Mouse (Mus musculus): ENCODE results near the gene Sept8. TPM values are rescaled to one million over a fixed set of nuclear protein-coding genes. Genes with fewer than 3 reads are reported as not detected.

The Sept8 gene
- 10 to 100 TPM; 22.3 to 27.2 (median 25.6) TPM for total RNA-seq (2022)

DNA sequence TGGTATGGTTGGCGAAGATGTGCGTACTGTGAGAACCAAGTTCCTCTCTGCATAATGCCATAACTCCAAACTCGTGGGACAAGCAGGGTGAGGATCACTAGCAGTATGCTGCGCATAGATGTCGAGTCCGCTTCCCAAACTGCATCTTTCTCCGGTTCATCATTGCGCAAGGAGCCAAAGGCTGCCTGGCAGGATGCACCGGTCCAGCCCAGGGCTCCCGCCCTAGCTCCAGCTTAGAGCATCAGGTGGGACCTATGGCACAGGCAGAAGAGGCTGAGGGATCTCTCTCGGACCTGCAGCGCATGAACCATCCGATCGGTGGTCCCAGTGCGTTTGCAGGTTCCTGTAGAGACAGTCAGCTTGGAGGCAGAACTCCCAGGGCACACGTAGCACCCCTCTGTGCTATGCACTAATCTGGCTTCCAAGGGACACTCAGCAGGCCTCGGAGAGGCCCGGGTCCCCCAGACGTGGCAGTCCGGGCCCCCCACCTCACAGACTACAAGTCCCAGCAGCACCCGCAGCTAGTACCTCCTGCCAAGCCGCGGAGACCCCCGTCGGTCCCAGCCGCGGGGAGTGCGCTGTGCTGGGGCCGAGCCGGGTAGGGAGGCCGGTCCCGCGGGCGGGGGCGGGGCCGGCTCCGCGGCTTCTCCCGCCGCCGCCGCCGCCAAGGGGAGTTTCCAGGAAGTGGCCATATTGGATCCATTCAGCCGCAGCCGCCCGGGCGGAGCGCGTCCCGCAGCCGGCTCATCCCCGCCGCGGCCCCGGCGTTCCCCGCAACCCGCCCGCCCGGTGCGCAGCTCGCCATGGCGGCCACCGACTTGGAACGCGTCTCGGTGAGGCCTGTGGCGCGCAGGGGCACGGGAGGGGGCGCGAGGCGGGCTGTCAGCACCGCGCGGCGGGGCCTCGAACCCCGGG lies at the start of gene Sept8:
Sept8 (plus strand) TSS at position 51 of the 915 bp plus-strand sequence.
- DNase-seq (ENCODE audit: low spot score), result no peak

DNA sequence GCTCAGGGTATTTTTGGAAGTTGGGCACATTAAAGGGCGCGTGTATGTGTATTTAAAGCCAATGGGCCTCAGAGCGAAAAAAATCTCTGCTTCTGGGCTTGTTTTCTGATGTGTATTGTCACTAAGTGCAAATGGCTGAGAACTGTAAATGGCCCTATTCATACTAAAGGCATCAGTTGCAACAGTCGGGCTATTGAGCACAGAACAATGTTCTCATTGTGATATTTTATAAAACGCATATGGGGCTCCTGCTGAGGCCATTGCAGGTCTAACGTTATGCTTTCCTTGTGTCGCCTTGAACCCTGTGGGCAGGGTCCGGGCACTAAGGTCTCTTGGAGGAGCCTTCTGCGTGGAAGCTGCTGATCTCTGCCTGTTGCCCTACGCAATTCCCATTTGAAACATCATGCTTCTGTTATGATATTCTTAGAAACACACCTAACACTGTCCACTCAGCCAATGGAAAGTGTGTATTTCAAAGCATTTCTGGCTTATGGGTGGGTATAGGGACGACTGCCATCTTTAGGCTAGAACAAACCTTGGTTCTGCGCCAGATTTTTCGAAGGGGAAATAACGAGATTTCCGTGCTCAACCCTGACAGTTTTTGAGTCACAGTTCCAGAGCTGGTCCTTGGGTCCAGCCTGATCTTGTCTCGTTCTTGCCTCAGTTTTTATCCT lies 49.6 kb upstream of the Sept8 start:
- no peak for DNase-seq (ENCODE audit: low spot score)

DNA sequence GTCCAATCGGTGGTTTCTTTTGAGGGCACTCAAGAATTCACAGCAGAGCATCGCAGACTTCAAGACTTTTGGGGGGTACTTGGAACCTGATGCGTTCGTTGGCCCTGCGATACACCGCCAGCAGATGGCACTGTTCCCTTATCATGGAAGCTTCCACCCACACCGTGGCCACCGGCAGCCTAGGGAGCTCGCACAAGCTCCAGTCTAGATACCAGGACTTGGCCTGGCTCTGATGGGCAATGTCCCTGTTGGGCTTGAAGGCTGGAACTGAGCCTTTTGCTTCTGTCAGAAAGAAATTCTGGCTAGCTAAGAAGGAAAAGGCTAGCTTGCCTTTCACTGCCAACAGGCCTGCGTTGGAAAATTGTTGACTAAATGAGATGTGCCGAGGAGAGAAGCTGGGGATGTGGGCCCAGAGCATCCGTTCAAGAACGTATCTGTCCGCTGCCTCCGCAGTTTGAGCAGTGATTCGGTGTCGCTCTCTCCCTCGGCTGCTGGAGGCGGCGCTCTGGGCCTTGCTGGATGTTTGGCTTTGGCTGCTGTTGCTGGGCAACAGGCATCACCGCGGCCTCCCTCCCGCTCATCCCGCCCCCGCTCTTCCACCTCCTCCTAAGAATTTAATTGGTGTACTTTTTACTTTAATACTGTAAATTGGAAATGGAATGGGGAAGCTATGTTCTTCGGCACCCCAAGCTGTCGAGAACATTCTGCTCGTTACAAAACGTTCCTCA lies 48.9 kb upstream of the Sept8 start, which contains the start of gene Gm9837:
Gm9837 (minus strand) TSS at position 512 of the 728 bp plus-strand sequence.
- DNase-seq (ENCODE audit: low spot score), result peak; percentile 90

DNA sequence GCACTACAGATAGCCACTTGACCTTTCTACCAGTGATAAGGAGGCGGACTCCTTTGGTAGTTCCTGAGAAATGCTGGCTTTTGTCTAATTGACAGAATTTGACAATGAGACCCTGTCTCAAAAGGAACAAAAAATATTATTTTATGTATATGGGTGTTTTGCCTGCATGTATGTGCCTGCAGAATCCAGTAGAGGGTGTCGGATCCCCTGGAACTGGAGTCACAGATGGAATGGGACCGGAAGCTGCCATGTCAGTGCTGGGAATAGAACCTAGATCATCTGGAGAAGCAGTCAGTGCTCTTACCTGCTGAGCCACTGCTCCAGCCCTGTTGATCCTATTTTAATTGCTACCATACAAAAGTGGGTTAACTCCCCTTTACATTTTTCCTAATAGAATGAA lies 46.3 kb upstream of the Sept8 start:
- no peak for DNase-seq (ENCODE audit: low spot score)

DNA sequence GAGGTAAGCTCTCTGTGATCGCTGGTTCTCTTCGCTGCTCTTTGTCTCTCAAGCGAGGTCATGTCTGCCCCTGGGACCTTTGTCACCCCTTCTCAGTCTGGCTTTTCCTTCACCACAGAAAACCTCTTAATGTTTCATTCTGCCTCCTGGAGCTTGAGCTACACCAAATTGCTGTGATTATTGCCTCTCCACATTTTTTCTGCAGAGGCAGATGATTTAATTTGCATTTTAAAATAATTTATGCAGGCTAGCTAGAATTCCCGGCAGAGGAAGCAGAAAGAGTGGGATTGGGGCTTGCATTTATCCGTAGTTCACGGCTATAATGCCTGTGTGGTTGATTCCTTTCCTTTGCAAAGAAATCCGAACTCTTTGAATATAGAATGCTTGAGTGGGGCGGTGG lies 43.4 kb upstream of the Sept8 start:
- no peak for DNase-seq (ENCODE audit: low spot score)

DNA sequence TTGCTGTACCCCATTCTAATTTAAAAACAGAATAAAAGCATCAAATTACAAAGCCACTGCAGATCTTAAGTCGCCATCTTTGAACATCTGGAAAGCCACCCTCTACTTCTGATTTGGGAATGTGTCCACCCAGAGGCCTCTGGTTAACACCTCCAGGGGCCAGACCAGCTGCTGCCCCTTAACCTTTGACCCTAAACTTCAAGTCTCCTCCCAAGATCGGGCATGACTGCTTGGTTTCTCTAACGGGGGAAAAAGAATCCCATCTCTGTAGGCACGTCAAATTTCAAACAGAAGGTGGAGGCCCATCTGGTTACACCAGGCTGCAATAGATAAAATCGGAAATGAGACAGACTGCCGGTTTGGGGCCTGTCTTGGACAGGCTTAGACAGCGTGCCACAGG lies 41.2 kb upstream of the Sept8 start:
- no peak for DNase-seq (ENCODE audit: low spot score)

DNA sequence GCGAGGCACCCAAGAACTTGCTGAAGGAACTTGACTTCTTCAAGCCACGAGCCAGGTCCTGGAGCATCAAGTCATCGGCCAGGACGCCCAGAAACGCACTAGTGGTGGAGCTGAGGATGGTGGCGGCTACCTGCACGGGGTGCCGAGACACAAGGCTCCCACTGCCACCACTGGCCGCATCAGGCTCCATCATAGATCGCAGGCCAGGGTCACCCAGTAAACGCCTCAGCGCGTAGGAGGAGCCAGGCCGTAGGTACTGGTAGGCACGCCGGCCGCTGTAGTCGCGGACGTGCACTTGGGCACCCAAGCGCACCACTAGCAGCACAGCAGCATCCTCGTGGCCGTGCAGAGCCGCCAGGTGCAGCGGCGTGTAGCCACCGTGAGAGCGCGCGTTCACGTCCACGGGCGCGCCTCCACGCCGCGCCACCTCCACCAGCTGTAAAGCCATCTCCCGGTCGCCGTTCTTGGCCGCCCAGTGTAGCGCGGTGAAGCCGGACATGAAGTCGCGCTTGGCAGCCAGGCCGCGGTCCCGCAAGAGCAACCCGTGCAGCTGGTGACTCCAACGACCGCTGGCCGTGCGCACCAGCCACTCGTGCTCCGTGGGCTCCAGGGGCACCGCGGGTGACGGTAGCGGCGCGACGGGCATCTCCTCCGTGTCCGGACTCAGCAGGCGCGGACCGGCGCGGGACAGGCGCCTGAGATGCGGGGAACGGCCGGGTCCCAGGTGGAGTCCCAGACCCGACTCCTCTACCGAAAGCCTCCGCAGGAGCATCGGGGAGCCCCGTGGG lies 40.5 kb upstream of the Sept8 start:
- no peak for DNase-seq (ENCODE audit: low spot score)

DNA sequence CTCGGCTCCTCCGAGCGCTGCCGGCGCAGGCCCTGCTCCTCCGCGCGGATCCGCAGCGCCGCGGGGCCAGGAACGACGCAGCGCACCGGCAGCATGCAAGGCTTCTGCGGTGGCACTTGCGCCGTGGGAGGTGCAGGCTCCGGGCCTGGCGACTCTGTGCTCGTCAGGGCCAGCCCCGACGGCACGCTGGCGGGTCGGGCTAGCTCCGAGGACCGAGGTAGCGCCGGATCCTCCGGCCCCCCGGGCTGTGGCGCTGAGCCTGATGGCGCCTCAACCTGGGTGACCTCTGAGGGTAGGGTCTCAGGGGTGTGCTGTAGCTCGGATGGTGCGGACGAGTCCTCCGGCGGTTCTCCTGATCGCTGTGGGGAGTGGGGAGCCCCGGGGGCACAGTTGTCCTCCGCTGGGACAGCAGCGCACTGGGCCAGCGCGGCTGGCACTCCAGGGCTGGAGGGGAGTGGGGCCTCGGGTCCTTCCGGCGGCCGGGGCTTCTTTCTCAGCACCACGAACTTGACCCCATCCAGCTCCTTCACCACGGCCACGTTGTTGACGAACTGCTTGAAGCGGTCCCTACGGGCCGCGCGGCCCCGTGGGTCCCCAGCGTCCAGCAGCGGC lies 39.8 kb upstream of the Sept8 start:
- no peak for DNase-seq (ENCODE audit: low spot score)

DNA sequence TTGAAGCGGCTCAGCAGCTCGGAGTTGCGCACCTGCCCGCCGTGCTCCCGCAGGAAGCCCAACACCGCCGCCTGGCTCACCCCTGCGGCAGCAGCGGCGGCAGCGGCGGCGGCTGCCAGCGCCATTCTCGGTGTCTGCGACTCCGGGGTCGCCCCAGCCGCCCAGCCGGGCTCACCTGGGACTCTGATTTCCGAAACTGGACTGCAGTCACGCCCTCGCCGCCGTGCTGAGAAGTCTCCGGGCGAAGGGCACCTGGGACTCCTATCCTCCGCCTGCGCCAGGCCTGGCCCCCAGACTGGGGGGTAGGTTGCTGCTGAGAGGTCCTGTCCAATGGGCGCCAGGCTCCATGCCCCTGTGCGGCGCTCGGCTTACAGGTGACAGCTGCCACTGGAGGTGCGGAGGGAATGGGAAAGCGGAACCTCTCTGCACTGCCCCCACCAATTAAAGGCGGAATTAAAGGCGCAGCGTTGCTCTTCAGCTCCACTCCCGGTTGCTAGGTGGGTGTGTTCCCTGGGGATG lies 39.2 kb upstream of the Sept8 start, which contains the start of the genes Gm9945 and Sowaha:
Gm9945 (plus strand) TSS at position 384 of the 519 bp plus-strand sequence.
Sowaha (minus strand) TSS at position 492 of the 519 bp plus-strand sequence.
- DNase-seq (ENCODE audit: low spot score), result no peak

DNA sequence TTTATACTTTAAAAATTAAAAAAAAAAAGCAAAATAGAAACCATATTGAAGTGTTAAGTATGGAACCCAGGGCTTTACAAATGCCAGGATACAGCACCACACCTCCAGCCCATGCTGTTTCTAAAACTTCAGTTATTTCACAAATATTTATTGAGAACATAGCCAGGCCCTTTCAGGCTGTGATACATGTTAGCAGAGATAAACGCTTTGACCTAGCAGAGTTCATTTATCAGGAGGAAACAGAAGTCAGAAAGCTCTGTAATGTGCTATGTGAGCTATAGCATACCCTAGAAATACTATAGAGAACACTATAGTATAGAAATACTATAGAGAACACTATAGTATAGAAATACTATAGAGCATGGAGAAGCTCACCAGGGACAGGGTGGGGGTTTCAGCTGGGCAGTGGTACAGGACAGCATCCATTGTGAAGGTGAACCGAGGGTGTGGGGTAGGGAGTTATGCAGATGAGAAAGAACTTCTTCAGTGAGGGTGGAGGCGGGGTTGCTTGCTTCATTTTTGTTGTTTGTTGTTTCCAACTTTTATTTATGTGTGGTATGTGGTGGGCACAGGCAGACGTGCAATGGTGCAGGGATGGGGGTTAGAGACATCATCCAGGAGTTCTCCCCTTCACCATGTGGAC lies 37.8 kb upstream of the Sept8 start:
- no peak for DNase-seq (ENCODE audit: low spot score)

DNA sequence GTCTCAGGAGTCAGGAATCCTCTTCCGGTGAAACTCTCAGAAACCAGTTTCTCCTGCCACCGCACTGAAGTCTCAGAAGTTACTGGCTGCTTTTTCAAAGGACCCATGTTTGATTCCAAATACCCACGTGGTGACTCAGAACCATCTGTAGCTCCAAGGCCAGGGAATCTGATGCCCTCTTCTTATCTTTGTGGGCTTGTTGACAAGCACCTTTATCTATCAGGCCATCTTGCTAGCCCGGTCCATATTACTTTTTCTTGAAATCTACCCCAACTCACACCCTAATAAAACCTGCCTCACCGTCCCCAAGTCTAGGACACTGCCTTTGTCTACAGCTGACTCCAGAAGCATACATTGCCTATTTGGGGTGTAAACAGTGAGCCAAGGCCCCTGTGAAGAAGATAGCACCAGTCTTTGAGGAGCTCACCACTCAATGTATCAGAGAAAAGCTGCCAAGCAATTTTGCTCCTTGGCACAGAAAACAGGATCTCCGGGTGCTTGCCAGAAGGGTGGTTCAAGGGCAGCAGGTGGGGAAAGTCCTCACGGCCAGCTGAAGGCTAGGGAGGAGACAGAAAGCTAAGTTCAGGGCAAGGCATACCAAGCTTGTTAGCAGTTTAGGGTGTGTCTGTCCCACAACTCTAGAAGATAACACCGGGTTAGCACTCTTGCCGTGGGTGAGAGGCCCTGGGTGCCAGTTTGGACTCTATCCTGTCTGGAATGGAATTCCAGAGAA lies 35.7 kb upstream of the Sept8 start:
- no peak for DNase-seq (ENCODE audit: low spot score)

DNA sequence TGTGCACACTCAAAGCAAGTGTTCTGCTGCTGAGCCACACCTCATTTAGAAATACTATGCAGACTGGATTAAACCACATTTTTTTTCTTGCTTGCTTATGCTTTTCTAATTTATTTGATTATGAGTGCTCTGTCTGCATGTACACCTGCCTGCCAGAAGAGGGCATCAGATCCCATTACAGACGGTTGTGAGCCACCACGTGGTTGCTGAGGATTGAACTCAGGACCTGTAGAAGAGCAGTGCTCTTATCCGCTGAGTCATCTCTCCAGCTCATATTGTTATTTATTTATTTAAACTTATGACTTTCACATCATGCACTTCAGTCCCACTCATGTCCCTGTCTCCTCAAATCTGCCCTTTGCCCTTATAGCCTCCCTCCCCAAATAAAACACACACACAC lies 33.3 kb upstream of the Sept8 start:
- DNase-seq (ENCODE audit: low spot score), result no peak

DNA sequence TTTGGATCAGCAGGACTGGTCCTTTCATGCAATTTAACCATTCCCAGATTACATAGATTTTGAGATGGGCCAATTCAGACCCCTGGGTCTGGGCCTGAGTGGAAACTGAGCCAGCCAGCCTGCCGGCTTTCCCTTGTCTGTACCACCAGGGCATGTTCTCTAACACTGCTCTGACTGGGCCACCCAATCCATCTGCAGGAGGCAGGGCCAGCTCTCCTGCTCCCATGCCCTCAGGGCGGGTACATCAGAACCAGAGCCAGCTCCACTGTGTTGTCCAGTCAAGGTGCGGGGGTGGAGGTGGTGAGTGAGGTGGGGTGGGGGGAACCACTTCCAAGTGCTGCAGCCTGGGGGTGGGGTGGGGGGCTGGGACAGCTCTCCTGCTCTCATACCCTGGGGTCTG lies 32.7 kb upstream of the Sept8 start:
- no peak for DNase-seq (ENCODE audit: low spot score)

DNA sequence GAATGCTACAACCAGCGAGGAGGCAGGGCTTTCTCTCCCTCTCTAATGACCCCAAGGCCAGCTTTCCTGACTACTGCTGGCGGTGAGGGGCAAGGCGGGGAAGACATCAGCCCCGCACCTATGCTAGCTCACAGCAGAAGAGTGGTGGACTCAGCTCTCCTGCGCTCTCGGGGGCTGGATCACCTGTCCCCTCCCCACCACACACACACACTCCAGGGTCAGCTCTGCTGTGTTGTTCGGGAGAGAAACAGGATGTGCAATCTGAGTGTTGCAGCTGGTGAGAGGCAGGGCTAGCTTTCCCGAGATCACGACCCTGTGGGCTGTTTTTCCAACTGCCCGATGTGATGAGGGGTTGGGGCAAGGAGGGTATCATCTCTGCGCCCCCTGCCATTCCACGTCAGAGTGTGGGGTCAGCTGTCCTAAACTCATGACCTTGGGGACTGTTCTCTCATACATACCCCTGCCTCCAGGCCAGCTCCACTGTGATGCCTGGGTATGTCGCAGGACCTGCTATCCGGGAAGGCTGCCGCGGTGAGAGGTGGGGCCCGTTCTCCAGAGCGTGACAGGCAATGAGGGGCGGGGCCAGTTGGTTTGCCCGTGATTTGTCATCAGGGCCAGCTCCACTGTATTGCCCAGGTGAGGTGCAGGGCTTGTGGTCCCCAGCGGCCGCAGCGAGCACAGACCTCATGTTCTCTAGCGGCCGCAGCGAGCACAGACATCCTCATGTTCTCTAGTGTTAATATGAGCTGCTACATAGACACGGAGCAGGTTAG lies 32.0 kb upstream of the Sept8 start:
- no peak for DNase-seq (ENCODE audit: low spot score)

DNA sequence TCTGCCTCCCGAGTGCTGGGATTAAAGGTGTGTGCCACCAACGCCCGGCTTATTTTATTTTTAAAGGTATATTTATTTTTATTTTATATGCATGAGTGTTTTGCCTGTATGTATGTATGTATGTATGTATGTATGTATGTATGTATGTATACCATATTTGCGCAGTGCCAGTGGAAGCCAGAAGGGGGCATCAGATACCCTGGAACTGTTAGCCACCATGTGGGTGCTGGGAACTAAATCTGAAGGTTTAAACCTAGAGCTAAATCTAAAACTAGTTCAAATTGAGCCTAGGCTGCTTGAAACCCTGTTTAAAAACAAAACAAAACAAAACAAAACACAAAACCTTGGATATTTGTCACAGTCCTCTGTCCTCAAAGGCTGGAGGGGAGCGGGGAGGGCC lies 30.1 kb upstream of the Sept8 start:
- no peak for DNase-seq (ENCODE audit: low spot score)

DNA sequence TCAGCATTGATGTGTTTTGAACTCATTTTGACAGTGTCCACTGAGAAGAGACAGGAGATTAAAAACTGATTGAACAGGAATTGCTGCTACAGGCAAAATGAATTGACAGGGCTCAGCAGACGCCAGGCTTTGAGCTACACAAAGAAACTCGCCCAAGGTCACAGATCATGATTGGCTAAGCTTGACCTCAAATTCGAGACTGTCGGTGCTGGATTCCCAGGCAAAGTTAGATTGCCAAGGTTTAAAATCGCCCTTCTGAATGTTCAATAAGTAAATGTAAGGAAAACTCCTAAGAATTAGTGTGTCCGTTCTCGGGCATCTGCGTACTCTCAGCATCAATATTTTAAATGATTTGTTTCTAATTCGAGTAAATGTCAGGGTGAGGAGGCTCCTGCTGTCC lies 29.6 kb upstream of the Sept8 start:
- no peak for DNase-seq (ENCODE audit: low spot score)

DNA sequence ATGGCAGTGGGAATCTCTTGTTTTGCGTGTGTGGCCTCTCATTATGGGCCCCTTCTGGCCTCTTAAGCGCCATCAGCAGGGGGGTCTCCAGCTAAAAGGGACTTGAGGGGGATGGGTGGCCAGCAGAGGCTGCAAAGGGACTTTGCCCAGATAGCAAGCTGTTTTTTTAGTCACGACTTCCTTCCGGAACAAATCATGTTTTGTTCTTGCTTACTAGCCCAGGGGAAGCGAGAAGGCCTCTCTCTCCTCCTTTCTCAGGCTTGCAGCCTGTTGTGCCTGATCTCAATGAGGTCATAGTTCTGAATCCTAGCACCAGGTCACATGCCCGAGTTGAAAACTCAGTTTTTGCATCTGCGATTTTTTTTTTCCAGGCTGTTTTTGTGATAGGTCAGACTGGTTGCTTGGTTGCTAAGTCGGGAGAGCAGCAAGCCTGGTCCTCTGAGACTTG lies 27.1 kb upstream of the Sept8 start:
- DNase-seq (ENCODE audit: low spot score), result peak; percentile 71

DNA sequence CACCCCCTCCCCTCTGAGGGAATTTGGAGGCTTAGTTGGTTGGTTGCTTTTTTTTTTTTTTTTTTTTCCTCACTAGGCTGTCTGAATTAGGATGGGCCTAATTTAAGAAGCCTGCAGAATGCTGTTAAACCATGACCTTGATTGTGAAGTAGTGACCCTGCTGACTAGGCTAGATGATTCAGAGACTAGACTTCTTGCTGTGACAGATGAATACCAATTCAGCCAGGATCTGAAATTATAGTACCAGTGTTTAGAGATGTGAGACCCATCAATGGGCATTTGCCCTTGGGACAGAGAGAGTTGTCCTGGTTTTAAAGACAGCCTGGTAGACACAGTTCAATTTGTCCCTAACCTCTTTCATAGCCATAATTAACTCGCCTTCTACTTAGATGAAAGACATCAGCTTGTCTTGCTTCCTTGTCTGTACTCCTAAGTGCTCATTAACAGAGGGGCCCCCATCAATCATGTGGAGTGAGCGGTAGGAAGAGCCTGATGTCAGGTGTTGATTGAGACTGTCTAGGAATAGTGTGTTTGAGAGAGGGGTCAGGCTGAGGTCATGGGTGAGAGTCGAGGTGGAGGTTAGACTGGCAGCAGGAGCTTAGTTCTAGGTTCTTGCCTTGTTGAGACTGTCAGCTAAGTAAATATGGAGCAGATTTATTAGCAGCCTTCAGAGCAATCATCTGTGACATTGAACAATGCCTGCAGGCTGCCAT lies 25.7 kb upstream of the Sept8 start:
- no peak for DNase-seq (ENCODE audit: low spot score)
